Mouse (Mus musculus) kidney, adult 2 months (tissue): ENCODE measurements around the gene Gjb6.

Experiments
- CTCF ChIP-seq: fragments of 200-500 bp; conservative IDR thresholded peaks from 2 replicates; pipeline ENCODE4 v1.5.1; 2011; ENCODE audit warnings: low read depth, mild to moderate bottlenecking, control low read depth, low read length, moderate library complexity, mixed read lengths; ENCODE audit not compliant: insufficient read depth, insufficient read length
- POLR2A ChIP-seq: fragments of 200-500 bp; IDR thresholded peaks from one replicate; pipeline ENCODE4 v1.6.1; 2011; ENCODE audit warnings: low read depth, low read length, control low read depth

DNA sequence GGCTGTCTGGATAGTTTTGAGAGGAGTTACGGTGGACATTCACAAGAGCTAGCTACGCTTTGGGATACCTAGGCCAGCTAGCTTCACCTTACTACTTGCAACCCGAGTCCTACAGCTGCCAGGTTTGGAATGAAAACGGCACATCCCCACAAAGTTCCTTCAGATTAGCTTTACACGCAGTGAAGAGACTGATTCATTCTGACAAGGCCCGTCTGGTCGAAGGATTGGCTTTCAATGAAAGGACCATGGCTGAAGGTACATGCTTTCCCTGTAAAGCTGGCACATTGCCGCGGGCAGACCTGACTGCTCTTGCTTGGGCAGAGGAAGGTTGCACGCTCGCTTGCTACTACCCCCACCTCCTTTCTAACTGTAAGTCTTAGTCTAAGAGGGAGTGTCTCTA, 27.7 kb downstream of the Gjb6 start:
- TF ChIP-seq CTCF (no peak), POLR2A (no peak)
